Mouse (Mus musculus): ENCODE measurements around the gene Ehbp1. TPM values are rescaled to one million over a fixed set of nuclear protein-coding genes. Genes with fewer than 3 reads are reported as not detected.

The Ehbp1 gene
- total and polyA plus RNA-seq, 3 experiments: 2.5 to 4.0 (median 3.1) TPM

DNA sequence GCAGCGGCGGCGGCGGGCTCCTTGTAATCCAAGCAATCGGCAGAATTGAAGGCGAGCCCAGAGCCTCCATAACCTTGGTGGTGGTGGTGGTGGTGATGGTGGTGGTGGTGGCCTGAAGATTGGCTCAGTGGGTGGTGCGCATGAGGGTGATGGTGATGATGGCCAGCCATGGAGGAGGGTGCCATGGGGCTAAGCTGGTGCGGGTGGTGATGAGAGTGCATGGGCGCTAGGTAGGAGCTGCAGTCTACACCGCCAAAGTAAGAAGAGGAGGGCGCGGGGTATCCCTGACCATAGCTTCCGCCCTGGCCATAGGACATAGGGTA lies 345.8 kb downstream of the Ehbp1 start:
- no peaks in the 10 kb centered on the region for H3K27me3 ChIP-seq (replicated peaks)
- no peak overlapping the region for H3K9ac ChIP-seq (ENCODE audit: insufficient read depth, low read depth)
- no peak overlapping the region for H3K4me2 ChIP-seq (ENCODE audit: insufficient read depth, low read depth, poor library complexity, severe bottlenecking)
- H3K4me3 ChIP-seq (replicated peaks in 1 of 3; ENCODE audit: low read depth in 2 of 3, low read length in 2 of 3, poor library complexity in 1 of 3): no peak overlapping the region
- no peak for DNase-seq (ENCODE audit: extremely low read depth)
- peaks cover 61% of the 10 kb centered on the region for H3K9me3 ChIP-seq (replicated peaks; ENCODE audit: low read length)
- no peaks in the 10 kb centered on the region for H3K4me1 ChIP-seq (ENCODE audit: control insufficient read depth in 1 of 2, insufficient read depth in 2 of 2)
- dilution Hi-C loops (cut with MboI; ENCODE audit: extremely low pct_ligation_motif_present, extremely low pct_unique_long_range_greater_than_20kb, low sequenced_read_pairs): no loop called here
- no peaks in the 10 kb centered on the region for H3K36me3 ChIP-seq (replicated peaks in 1 of 2; ENCODE audit: control insufficient read depth in 1 of 2, insufficient read depth in 1 of 2, low read length in 1 of 2)
- in situ Hi-C loops (cut with MboI; ENCODE audit: low pct_ligation_motif_present, low pct_unique_long_range_greater_than_20kb, low sequenced_read_pairs): no loop called here
- H3K27ac ChIP-seq (ENCODE audit: insufficient read depth, low read depth): no peak overlapping the region
- no peaks in the 10 kb centered on the region for H3K79me2 ChIP-seq (replicated peaks; ENCODE audit: control insufficient read depth, extremely low read depth, insufficient read depth, poor library complexity, severe bottlenecking)
- TF ChIP-seq POLR2A (IDR thresholded peaks at IDR 0.05; ENCODE audit: low read depth, low read length): no peak
- TF ChIP-seq JUN (IDR thresholded peaks at IDR 0.05; ENCODE audit: insufficient read depth, low read depth, low read length): no peak
- TF ChIP-seq USF2 (conservative IDR thresholded peaks at IDR 0.05; ENCODE audit: low read depth, low read length): no peak
- TF ChIP-seq NRF1 (IDR thresholded peaks at IDR 0.05; ENCODE audit: low read depth, low read length): no peak

DNA sequence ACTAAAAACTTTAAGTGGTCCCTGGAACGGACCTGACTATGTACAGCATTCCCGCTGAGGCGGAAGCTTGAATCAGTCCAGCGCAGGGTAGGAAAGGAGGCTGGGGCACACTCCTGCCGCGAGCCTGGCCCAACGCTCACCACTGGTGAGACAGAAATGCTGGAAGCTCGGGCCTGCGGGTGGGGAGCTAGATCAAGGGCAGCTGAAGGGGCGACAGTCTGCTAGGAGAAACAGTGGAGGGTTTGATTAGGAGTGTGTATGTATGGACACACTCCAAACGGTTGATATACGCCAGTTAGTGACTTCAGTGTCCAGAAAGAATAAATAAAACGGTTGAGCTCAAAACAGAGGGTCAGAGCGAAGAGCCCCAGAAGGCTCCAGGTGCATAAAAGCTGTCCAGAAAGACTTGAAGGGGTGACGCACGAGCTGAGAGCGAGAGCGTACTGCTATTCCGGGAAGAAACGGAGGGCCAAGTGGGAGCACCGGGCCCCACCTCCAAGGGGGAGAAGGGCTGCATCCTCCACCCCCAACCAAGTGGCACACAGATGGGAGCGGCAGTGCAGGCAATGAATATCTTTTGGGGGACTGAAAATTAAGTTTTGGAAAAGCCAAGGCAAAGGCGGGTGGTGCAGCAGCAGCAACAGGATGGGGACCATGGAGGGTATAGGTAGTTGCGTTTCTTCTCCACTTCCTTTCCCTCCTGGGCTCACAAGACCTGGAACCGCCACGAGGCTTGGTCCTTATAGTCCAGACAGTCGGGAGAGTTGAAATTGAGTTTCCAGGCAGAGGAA lies 346.4 kb downstream of the Ehbp1 start:
- Histone ChIP-seq H3K4me2 (ENCODE audit: insufficient read depth, low read depth, poor library complexity, severe bottlenecking) (no peak overlapping the region), H3K36me3 (replicated peaks in 1 of 2; ENCODE audit: control insufficient read depth in 1 of 2, insufficient read depth in 1 of 2, low read length in 1 of 2) (no peaks in the 10 kb centered on the region), H3K9me3 (replicated peaks; ENCODE audit: low read length) (peaks cover 56% of the 10 kb centered on the region), H3K4me1 (ENCODE audit: control insufficient read depth in 1 of 2, insufficient read depth in 2 of 2) (no peaks in the 10 kb centered on the region), H3K4me3 (replicated peaks in 1 of 3; ENCODE audit: low read depth in 2 of 3, low read length in 2 of 3, poor library complexity in 1 of 3) (no peak overlapping the region), H3K27me3 (replicated peaks) (no peaks in the 10 kb centered on the region), H3K9ac (ENCODE audit: insufficient read depth, low read depth) (no peak overlapping the region), H3K27ac (ENCODE audit: insufficient read depth, low read depth) (no peak overlapping the region), H3K79me2 (replicated peaks; ENCODE audit: control insufficient read depth, extremely low read depth, insufficient read depth, poor library complexity, severe bottlenecking) (no peaks in the 10 kb centered on the region)
- TF ChIP-seq CHD2 (IDR thresholded peaks at IDR 0.05; ENCODE audit: low read length) (no peak), CTCF (conservative IDR thresholded peaks at IDR 0.05 in 1 of 2, IDR thresholded peaks at IDR 0.05 in 1 of 2; ENCODE audit: low read depth in 2 of 2, low read length in 2 of 2) (no peak), ELF1 (IDR thresholded peaks at IDR 0.05; ENCODE audit: low read depth, low read length) (no peak), IRF4 (IDR thresholded peaks at IDR 0.05; ENCODE audit: low read depth, low read length) (no peak), SIN3A (IDR thresholded peaks at IDR 0.05; ENCODE audit: low read length) (no peak), EP300 (IDR thresholded peaks at IDR 0.05; ENCODE audit: low read length) (no peak), RAD21 (IDR thresholded peaks at IDR 0.05; ENCODE audit: low read depth, low read length) (no peak), UBTF (IDR thresholded peaks at IDR 0.05; ENCODE audit: low read depth, low read length) (no peak)
- in situ Hi-C loops (cut with MboI; ENCODE audit: low pct_ligation_motif_present, low pct_unique_long_range_greater_than_20kb, low sequenced_read_pairs): no loop called here
- dilution Hi-C loops (cut with MboI; ENCODE audit: extremely low pct_ligation_motif_present, extremely low pct_unique_long_range_greater_than_20kb, low sequenced_read_pairs): no loop called here
- no peak for DNase-seq (ENCODE audit: extremely low read depth)

Measured in CH12.LX (cell line).